Mouse (Mus musculus) MEL (cell line): Measurements from ENCODE around the gene Bpifa2. TPM values are rescaled to one million over a fixed set of nuclear protein-coding genes. Genes with fewer than 3 reads are reported as not detected.

Experiments used
- DNase-seq: peaks from one replicate; pipeline ENCODE4 v3.0.0; 2011; ENCODE audit warnings: low read depth, low spot score
- H3K27ac ChIP-seq: 2 replicates; pipeline ENCODE4 v1.5.1; 2012; ENCODE audit warnings: low read depth, mild to moderate bottlenecking, control low read depth, low read length, moderate library complexity; ENCODE audit not compliant: control insufficient read depth
- H3K27me3 ChIP-seq, 2 experiments: fragments of 150-350 bp in 1 of 2; sonication (generic) in 1 of 2; 2 replicates each; pipeline ENCODE4 v1.6.1; 2012; ENCODE audit warnings: low read length in 2 of 2, mild to moderate bottlenecking in 2 of 2, improper control_type of control experiment in 1 of 2, moderate library complexity in 1 of 2; ENCODE audit not compliant: insufficient read depth in 2 of 2, control insufficient read depth in 1 of 2
- H3K36me3 ChIP-seq, 2 experiments: 2 replicates each; pipeline ENCODE4 v1.6.1; 2012 to 2014; ENCODE audit warnings: low read length in 2 of 2, improper control_type of control experiment in 1 of 2, inconsistent platforms in 1 of 2, mild to moderate bottlenecking in 1 of 2; ENCODE audit not compliant: insufficient read depth in 2 of 2, control insufficient read depth in 1 of 2
- H3K4me1 ChIP-seq, 2 experiments: fragments of 150-350 bp in 1 of 2; sonication (generic) in 1 of 2; 2 replicates each; pipeline ENCODE4 v1.6.1; 2012; ENCODE audit warnings: low read length in 2 of 2, improper control_type of control experiment in 1 of 2, mild to moderate bottlenecking in 1 of 2; ENCODE audit not compliant: insufficient read depth in 2 of 2, control insufficient read depth in 1 of 2
- H3K4me3 ChIP-seq, 2 experiments: fragments of 150-350 bp in 1 of 2; sonication (generic) in 1 of 2; 2 replicates each; pipeline ENCODE4 v1.5.1; 2012; ENCODE audit warnings: low read depth in 2 of 2, low read length in 2 of 2, mild to moderate bottlenecking in 2 of 2, moderate library complexity in 2 of 2, control low read depth in 1 of 2, improper control_type of control experiment in 1 of 2; ENCODE audit not compliant: control insufficient read depth in 1 of 2, insufficient read depth in 1 of 2
- H3K79me2 ChIP-seq: 2 replicates; pipeline ENCODE4 v1.6.1; 2012; ENCODE audit warnings: mild to moderate bottlenecking, low read length, moderate library complexity; ENCODE audit not compliant: control insufficient read depth, poor library complexity, insufficient read depth
- H3K9ac ChIP-seq: 2 replicates; pipeline ENCODE4 v1.6.1; 2012; ENCODE audit warnings: low read depth, mild to moderate bottlenecking, control low read depth, low read length, moderate library complexity; ENCODE audit not compliant: control insufficient read depth, poor library complexity, severe bottlenecking
- H3K9me3 ChIP-seq: fragments of 150-350 bp; sonication (generic); replicated peaks from 2 replicates; pipeline ENCODE4 v1.6.1; 2012; ENCODE audit warnings: mild to moderate bottlenecking, low read length, improper control_type of control experiment, moderate library complexity; ENCODE audit not compliant: insufficient read depth
- CHD1 ChIP-seq: IDR thresholded peaks from 2 replicates; pipeline ENCODE4 v1.6.1; 2012; ENCODE audit warnings: low read depth, mild to moderate bottlenecking, inconsistent platforms, low read length, improper control_type of control experiment
- CHD2 ChIP-seq: IDR thresholded peaks from 2 replicates; pipeline ENCODE4 v1.6.1; 2011; ENCODE audit warnings: low read length, improper control_type of control experiment
- CTCF ChIP-seq, 3 experiments: IDR thresholded peaks in 2 of 3; conservative IDR thresholded peaks in 1 of 3; 2 replicates each; pipeline ENCODE4 v1.5.1; 2011 to 2012; ENCODE audit warnings: low read length in 3 of 3, low read depth in 2 of 3, mild to moderate bottlenecking in 2 of 3, improper control_type of control experiment in 1 of 3, inconsistent platforms in 1 of 3, mixed read lengths in 1 of 3, moderate library complexity in 1 of 3; ENCODE audit not compliant: control insufficient read depth in 1 of 3, insufficient read depth in 1 of 3, poor library complexity in 1 of 3, severe bottlenecking in 1 of 3
- KAT2A ChIP-seq: conservative IDR thresholded peaks from 2 replicates; pipeline ENCODE4 v1.6.1; 2012; ENCODE audit warnings: low read depth, low read length, improper control_type of control experiment, inconsistent platforms
- MAX ChIP-seq: IDR thresholded peaks from 2 replicates; pipeline ENCODE4 v1.6.1; 2011; ENCODE audit warnings: low read length, improper control_type of control experiment
- MAZ ChIP-seq: IDR thresholded peaks from 2 replicates; pipeline ENCODE4 v1.6.1; 2012; ENCODE audit warnings: low read depth, mild to moderate bottlenecking, inconsistent platforms, low read length, improper control_type of control experiment
- MXI1 ChIP-seq: IDR thresholded peaks from 2 replicates; pipeline ENCODE4 v1.6.1; 2011; ENCODE audit warnings: mild to moderate bottlenecking, low read depth, low read length, improper control_type of control experiment
- MYC ChIP-seq: IDR thresholded peaks from 2 replicates; pipeline ENCODE4 v1.6.1; 2011; ENCODE audit warnings: low read depth, mild to moderate bottlenecking, low read length, improper control_type of control experiment, moderate library complexity
- NELFE ChIP-seq: IDR thresholded peaks from 2 replicates; pipeline ENCODE4 v1.6.1; 2011; ENCODE audit warnings: low read depth, low read length, improper control_type of control experiment
- POLR2AphosphoS2 ChIP-seq: IDR thresholded peaks from 2 replicates; pipeline ENCODE4 v1.6.1; 2011; ENCODE audit warnings: low read length, improper control_type of control experiment
- POLR2AphosphoS5 ChIP-seq: IDR thresholded peaks from 2 replicates; pipeline ENCODE4 v1.6.1; 2012; ENCODE audit warnings: low read depth, borderline replicate concordance, mild to moderate bottlenecking, inconsistent platforms, low read length, moderate library complexity, mixed read lengths
- SIN3A ChIP-seq: IDR thresholded peaks from 2 replicates; pipeline ENCODE4 v1.6.1; 2012; ENCODE audit warnings: low read length, improper control_type of control experiment, inconsistent platforms
- ZC3H11A ChIP-seq: IDR thresholded peaks from 2 replicates; pipeline ENCODE4 v1.6.1; 2012; ENCODE audit warnings: low read depth, mild to moderate bottlenecking, inconsistent platforms, low read length, improper control_type of control experiment
- ZKSCAN1 ChIP-seq: IDR thresholded peaks from 2 replicates; pipeline ENCODE4 v1.6.1; 2012; ENCODE audit warnings: low read depth, mild to moderate bottlenecking, inconsistent platforms, low read length, improper control_type of control experiment, moderate library complexity
- ZMIZ1 ChIP-seq: IDR thresholded peaks from 2 replicates; pipeline ENCODE4 v1.6.1; 2012; ENCODE audit warnings: low read depth, mild to moderate bottlenecking, inconsistent platforms, low read length, improper control_type of control experiment, moderate library complexity
- ZNF384 ChIP-seq: IDR thresholded peaks from 2 replicates; pipeline ENCODE4 v1.6.1; 2012; ENCODE audit warnings: low read depth, mild to moderate bottlenecking, inconsistent platforms, low read length, improper control_type of control experiment
- polyA plus RNA-seq, 2 experiments: library from polyadenylated mRNA; stranded (reverse) in 1 of 2; unstranded in 1 of 2; fragments of >175 nt in 1 of 2; fragments of >200 nt in 1 of 2; gene quantifications; 2 replicates each; pipeline versions ENCODE4 v1.2.1 to v1.2.4; 2012; ENCODE audit warnings: low replicate concordance in 2 of 2, low read depth in 1 of 2; ENCODE audit not compliant: insufficient read length in 2 of 2, insufficient read depth in 1 of 2, missing spikeins in 1 of 2
- total RNA-seq: library from RNA; depleted of rRNA; stranded (reverse); fragments of 300-350 nt; gene quantifications from 2 replicates; pipeline ENCODE4 v1.2.3, GENCODE M21; 2012

The Bpifa2 gene
- total and polyA plus RNA-seq, 3 experiments = not detected

- Histone ChIP-seq H3K4me3 (no peak overlapping the region), H3K9me3 (no peaks in the 10 kb centered on the region), H3K4me1 (no peaks in the 10 kb centered on the region), H3K79me2 (no peaks in the 10 kb centered on the region), H3K27me3 (no peaks in the 10 kb centered on the region), H3K9ac (no peak overlapping the region), H3K27ac (no peak overlapping the region), H3K36me3 (no peaks in the 10 kb centered on the region)
- DNase-seq = no peak
- TF ChIP-seq POLR2AphosphoS2 (no peak), CHD2 (no peak), MXI1 (no peak), ZMIZ1 (no peak)
Measured at GRCm38 (mm10) chr2:154005734-154006133, 2.3 kb upstream of the Bpifa2 start.

DNA sequence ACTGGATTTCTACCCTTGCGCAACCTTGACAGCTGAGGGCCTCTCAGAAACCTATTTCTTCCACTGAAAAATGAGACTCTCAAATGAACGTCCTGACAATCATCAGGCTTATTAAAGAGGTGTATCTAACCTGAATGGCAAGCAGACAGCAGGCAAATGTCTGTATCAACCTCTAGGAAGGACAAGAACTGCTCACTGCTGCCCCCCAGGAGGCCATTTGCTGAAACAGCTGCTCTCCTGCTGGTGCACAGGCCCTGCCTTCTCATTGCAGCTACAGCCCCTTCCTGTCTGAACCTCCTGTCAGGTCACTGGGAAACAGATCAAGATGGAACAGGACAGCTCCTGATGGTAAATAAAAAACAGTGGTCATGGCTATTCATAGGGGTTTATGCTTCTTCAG is 1.7 kb upstream of the Bpifa2 start:
- Histone ChIP-seq H3K9ac (no peak overlapping the region), H3K4me1 (no peaks in the 10 kb centered on the region), H3K79me2 (no peaks in the 10 kb centered on the region), H3K27ac (no peak overlapping the region), H3K36me3 (no peaks in the 10 kb centered on the region), H3K4me3 (no peak overlapping the region), H3K27me3 (no peaks in the 10 kb centered on the region), H3K9me3 (no peaks in the 10 kb centered on the region)
- DNase-seq = no peak
- no peak for TF ChIP-seq MYC
- no peak for TF ChIP-seq KAT2A
- no peak for TF ChIP-seq MAZ
- TF ChIP-seq ZC3H11A = no peak
- TF ChIP-seq CTCF (IDR thresholded peaks at IDR 0.05 in 2 of 3, conservative IDR thresholded peaks at IDR 0.05 in 1 of 3; ENCODE audit: control insufficient read depth in 1 of 3, insufficient read depth in 1 of 3, low read depth in 2 of 3, low read length in 3 of 3, poor library complexity in 1 of 3, severe bottlenecking in 1 of 3) = 0 out of 6 replicates have a peak, but pooled peaks of 1 of the 3 experiments have one; percentile 3

DNA sequence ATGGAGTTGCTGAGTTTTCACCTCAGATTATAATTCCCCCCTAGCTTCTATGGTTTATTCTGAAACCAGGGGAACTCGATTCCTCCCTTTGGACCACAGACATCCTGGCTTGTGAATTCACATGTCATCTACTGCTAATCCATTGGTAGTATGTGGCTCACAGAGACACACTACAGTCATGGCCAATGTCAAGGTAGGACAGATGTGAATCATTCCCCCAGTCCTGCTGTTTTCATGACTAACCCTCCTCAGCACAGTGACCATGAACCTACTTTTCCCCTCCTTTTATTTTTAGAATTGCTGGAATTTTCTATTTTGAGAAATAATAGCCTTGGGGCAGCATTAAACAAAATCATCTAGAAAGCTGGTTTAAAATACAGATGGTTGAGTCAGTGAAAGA is 684 bp upstream of the Bpifa2 start:
- no peak overlapping the region for H3K9ac ChIP-seq
- DNase-seq = no peak
- no peak overlapping the region for H3K4me3 ChIP-seq
- H3K27me3 ChIP-seq = no peaks in the 10 kb centered on the region
- no peak overlapping the region for H3K27ac ChIP-seq
- H3K4me1 ChIP-seq = no peaks in the 10 kb centered on the region
- H3K36me3 ChIP-seq = no peaks in the 10 kb centered on the region
- H3K79me2 ChIP-seq = no peaks in the 10 kb centered on the region
- TF ChIP-seq POLR2AphosphoS5 (no peak), CHD1 (no peak), MAX (no peak), ZKSCAN1 (no peak), SIN3A (no peak), NELFE (no peak), MXI1 (no peak), MAZ (no peak), CTCF (IDR thresholded peaks at IDR 0.05 in 2 of 3, conservative IDR thresholded peaks at IDR 0.05 in 1 of 3; ENCODE audit: control insufficient read depth in 1 of 3, insufficient read depth in 1 of 3, low read depth in 2 of 3, low read length in 3 of 3, poor library complexity in 1 of 3, severe bottlenecking in 1 of 3) (no peak), POLR2AphosphoS2 (no peak), ZNF384 (no peak)
- TF ChIP-seq, all 39 proteins: peak for 0
- H3K9me3 ChIP-seq = no peaks in the 10 kb centered on the region
